Mouse (Mus musculus) neural tube, embryonic 10.5 days (tissue): Measurements from ENCODE around the gene Msmb.
"Not testable (repeated sequence)": the region's sequence is repeated elsewhere in the genome, so short reads cannot be mapped to it uniquely, and the experiment has no call there.

Source experiments
- DNase-seq: peaks from one replicate; pipeline ENCODE4 v3.0.0-alpha.2; 2017; ENCODE audit warnings: low spot score; ENCODE audit errors: extremely low spot score

The Msmb gene

DNA sequence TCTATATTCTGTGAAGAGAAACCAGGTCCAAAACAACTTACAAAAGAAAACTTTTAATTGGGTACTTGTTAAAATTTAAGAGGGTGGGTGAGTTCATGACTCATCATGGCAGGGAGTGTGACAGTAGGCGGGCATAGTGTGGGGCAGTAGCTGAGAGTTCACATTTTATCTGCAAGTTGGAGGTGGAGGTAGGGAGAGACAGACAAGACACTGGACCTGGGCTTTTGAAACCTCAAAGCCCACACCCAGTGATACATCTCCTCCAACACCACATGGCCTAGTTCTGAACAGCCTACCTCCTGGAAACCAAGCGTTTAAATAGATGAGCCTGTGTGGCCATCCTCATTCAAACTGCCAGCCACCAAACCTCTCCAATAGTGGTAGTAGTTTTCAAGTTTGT, 33.5 kb downstream of the Msmb start:
- no peak for DNase-seq

DNA sequence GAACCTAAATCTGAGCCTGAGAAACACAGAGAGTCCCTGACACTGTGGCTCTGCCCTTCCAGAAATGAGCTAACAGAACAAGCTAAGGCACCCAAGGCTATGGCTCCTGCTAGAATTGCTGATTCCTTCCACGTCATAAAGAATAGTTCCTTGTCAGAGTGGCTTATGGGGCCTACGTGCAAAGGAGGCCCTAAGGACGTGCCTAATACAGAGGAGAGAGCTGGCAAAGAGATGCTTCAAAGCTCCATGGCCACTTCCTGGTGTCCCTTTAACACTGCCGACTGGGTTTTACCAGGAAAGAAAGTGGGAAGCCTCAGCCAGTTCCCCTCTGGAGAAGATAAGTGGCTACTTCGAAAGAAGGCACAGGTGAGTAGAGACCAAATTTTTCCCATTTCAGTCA, 34.8 kb downstream of the Msmb start:
- not testable (repeated sequence) for DNase-seq

DNA sequence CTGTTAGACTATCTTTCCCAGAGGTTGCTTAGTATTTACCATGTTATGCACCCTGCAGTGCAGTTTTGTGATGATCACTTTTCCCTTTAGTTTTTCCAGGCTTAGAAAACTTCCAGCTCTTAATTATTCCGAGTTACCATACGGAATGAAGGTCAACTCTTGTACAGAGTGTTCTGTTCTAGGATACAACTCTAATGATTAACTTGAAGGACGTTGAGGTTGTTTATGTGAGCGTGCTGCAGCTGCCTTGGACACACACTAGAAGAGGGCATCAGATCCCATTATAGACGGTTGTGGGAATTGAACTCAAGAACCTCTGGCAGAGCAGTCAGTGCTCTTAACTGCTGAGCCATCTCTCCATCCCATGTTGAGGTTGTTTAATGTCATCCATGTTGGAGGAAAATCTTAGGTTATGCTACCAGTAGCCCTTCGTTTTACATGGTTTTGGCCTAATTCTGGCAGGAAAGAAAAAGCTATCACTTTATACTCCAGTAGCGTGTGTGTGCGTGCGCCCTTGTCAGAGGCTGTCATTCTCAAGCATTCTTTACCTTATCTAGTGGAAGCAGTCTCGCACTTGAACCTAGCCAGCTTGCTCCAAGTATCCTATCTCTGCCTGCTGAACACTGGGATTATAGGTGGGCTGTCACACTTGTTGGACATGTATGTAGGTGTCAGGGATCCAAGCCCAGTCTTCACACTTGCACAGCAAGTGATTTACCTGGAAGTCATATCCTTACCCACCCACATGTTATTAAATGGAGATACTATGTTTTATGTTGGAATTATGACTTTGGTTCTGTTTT, 37.8 kb downstream of the Msmb start:
- no peak for DNase-seq

DNA sequence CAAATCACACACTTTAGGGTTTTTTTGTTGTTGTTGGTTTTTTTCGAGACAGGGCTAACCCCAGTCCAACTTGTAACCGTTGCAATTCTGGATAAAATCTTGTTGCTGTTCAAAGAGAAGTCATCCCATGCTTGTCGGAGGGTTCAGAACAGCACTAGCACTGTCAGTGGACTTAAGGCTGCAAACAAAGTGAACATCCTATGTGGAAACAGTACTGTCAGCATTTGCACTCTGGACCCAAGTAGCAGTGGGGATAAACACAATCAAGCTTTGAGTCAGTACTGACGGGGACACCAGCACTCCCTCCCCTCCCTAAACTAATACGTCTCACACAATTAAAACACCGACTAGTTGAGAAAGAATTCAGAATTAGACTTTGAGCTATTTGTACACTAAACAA, 39.0 kb downstream of the Msmb start:
- no peak for DNase-seq

DNA sequence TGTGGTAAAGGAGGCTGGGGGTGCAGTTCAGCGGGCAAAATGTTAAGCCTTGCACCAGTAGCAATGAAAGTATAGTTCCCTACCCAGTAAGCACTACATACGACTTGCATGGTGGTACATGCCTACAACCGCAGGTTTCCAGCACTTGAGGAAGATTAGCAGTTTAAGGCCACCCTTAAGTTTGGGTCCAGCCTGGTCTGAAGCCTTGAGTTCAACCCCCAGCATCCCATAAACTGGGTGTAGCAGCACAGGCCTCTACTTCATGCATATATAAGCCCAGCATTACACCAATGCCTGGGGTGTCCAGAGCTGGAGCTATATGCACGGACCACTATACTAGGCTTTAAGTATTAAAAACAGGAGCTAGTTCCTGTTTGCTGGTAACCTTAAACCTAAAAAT, 42.0 kb downstream of the Msmb start:
- no peak for DNase-seq

DNA sequence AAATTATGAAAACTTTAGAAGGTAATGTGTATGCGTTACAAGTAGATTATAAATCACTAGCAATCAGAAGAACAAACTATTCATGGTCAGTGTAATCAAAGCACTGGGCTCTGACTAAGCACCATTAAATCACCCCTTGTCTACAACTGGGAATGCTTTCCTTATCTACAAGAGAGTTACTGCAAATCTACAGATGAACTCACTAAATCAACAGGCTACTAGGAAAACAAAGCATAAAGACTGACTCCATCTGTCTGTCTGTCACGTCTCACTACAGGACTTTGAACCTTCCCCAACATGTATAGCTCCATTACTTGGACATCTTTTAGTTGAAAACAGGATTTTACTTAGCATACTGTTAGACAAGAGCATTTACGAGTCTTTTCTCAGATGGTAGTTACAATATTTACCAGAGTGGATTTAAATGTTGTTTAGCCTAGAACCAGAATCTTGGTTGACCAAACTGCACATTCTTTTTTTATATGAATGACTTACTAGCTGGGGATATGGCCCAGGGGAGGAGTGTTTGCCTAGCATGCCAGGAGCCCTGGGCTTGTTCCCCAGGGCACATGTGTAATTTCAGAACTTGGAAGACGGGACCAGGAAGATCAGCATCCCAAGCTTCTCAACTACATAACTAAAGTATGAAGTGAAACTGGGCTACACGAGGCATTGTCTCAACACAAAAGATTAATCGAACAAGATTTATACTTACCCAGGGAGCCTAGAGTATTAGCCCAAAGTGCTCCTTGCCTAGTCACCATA, 49.0 kb downstream of the Msmb start:
- no peak for DNase-seq

DNA sequence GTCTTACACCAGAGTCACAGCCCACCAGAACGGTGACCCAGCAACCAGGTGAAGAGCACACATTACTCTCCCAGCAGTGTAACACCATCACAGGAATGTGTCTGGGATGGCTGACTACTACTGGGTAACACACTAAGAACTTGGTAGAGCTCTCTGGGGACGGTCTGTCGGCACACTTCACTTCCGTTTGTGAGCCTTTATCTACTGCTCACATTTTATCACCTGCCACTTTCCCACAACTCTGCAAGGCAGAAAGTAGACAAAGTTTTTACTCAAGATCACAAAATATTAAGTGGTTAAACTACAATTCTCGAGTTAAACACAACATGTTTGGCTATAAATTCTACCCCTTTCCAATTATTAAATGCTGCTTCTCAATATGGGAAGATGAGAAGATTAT, 50.1 kb downstream of the Msmb start:
- no peak for DNase-seq

DNA sequence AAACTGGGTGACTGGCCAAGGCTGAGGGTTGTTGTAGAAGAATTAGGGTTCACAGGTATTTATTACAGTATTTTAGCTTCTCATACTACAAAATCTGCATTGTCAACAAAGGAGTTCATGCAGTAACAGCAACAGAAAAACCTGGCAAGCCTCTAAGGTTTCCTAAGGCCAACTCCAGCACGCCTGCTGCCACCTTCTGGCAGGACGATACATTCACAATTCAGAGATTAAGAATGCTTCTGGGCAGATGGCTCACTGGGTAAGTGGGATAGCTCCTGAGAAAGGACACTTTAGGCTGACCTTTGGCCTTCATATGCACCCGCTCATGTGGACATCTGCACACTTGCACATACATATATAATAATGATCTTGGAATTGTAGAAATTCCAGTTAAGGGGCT, 50.6 kb downstream of the Msmb start:
- no peak for DNase-seq

DNA sequence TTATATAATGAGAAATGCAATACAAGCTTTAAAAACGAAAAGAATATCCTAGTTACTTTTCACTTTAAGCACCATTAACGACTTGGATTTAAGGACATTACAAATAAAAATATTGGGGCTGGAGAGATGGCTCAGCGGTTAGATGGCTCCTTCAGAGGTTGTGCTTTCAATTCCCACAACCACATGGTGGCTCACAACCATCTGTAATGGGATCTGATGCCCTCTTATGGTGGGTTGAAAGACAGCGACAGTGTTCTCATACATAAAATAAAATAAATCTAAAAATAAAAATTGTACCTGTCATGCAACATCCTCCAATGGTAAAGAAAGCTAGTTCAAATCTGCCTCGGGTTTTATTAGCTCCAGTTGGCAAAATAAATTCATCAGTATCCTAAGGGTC, 51.7 kb downstream of the Msmb start:
- DNase-seq, result not testable (repeated sequence)

DNA sequence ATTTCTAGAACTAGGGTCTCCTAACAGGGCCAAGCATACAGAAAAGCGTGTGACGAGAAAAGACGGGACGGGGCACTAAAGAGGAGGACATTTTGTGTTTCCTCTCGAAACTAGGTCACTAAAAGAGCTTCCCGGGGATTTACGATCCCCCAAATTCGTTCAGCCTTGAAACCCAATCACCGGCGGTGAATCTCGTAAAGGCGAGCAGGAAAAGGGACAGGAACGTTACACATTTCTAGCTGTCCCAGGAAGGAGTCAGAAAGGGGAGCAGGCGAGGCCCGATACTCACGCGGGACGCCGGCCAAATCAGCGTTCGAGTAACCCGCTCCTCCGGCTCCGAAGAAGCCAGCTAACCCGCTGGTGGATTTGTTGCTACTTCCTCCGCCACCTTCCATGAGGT, 59.5 kb downstream of the Msmb start:
- DNase-seq, result peak; percentile 50

DNA sequence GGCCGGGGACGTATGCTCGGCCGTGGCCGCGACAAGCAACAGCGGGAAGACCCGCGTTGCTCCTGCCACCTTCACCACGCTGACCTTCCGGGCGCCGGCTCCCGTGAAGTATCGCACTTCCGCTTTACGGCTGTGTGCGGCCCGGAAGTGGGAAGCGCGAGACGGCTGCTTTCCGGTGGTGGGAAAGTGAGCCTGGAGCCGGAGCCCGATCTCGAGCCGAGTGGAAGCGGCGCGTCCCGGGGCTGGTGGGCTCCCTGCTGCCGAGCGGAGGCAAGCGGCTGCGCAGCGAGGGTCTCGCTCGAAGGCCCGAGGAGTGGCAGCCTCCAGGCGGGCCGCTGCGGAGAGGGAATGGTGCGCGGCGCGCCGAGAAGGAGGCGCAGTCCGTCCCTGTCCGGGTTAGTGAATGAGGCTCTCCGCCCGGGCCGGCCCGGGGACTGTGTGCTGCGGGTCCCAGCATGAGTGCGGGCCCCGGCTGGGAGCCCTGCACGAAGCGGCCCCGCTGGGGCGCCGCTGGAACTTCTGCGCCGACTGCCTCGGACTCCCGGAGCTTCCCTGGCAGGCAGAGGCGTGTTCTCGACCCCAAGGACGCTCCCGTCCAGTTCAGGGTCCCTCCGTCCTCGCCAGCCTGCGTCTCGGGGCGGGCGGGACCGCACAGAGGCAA, 60.1 kb downstream of the Msmb start, which contains the start of the genes Timm23 and Parg:
TSS of gene Timm23 (minus strand) at position 108 of the 661 bp plus-strand sequence.
TSS of gene Parg (plus strand) at position 159 of the 661 bp plus-strand sequence.
- peak; percentile 87 for DNase-seq
